Mouse (Mus musculus): ENCODE measurements around the gene Olfr693.

DNA sequence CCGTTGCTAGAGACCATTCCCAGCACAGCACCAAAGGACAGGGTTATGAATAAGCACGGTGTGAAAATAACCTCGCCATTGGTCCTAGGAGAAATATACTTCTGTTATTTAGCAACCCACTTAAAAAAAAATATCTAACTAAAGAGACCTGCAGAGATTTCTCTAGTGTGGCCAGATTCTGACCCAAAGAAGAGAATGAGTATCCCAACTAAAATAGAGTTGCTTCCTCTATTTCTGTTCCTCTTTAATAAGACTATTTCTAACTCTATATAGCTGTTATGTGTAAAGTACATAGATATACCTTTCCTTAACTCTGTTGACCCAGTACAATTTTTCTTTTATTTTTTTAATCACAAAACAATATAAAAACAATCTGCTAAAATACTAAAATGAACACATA lies 12.6 kb upstream of the Olfr693 start:
- TF ChIP-seq CTCF (IDR thresholded peaks at IDR 0.05; ENCODE audit: low read depth, low read length) (no peak), POLR2A (IDR thresholded peaks at IDR 0.05; ENCODE audit: extremely low read depth, insufficient read depth, low read length) (no peak)

All from liver, adult 2 months (tissue).